Mouse (Mus musculus) brain, embryonic 14.5 days (tissue): Measurements from ENCODE around the gene Cldnd1.

Experiments
- CTCF ChIP-seq: fragments of 200-500 bp; IDR thresholded peaks from 2 replicates; pipeline ENCODE4 v1.5.1; 2012; ENCODE audit warnings: inconsistent platforms, mild to moderate bottlenecking, moderate library complexity, borderline replicate concordance; ENCODE audit not compliant: insufficient read depth, insufficient read length; ENCODE audit errors: extremely low read depth
- POLR2A ChIP-seq: fragments of 200-500 bp; IDR thresholded peaks from 2 replicates; pipeline ENCODE4 v1.6.1; 2012; ENCODE audit warnings: mild to moderate bottlenecking, inconsistent platforms, borderline replicate concordance; ENCODE audit not compliant: poor library complexity, insufficient read depth, insufficient read length, severe bottlenecking; ENCODE audit errors: extremely low read depth

DNA sequence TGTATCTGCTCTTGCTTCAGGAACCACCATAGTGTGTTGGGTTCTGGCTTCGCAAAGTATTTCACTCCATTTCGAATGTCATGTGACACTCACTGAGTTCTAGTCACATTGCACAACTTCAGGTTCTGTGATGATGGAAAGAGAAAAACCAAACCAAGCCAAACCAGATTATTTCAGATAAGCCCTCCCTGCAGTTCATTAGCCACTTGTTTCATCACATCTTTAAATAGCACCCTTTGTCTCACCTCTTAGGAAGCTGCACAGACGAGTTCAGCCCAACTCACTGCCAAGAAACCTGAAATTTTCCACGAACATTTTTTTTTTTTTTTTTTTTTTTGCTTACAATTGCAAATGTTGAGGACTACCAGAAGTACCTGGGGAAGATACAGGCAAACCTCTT is 19.0 kb downstream of the Cldnd1 start:
- TF ChIP-seq POLR2A, result no peak
- TF ChIP-seq CTCF, result no peak
